Mouse (Mus musculus): ENCODE measurements around the gene Hipk2.

DNA sequence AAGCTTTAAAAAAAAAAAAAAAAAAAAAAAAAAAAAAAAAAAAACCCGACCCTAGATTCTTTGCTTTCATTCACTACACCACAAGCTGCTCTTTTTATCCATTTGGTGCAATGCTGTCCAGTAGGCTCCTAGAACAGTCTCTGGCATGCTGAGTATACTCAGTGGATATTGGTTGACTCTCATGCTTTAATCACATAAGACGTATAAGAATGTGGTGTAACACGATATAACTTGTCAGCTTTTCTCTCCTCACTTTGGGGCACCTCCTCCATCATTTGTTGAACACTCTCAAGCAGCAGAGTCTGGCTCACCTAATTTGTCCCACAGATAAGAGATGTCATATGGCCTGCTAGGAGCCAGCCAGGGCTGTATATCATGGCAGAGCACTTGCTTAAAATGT lies 12.4 kb downstream of the Hipk2 start:
- TF ChIP-seq CTCF (IDR thresholded peaks at IDR 0.05; ENCODE audit: control insufficient read depth, insufficient read depth, insufficient replicate concordance, low read depth, low read length) (no peak), POLR2A (IDR thresholded peaks at IDR 0.05; ENCODE audit: control insufficient read depth, low read depth, low read length) (no peak)

Data from testis, adult 2 months (tissue).